Mouse (Mus musculus) megakaryocyte, embryonic 14.5 days (primary cell): Measurements from ENCODE around the gene Rgma.

Experiments used
- FLI1 ChIP-seq: IDR thresholded peaks from 2 replicates; pipeline ENCODE4 v1.6.1; 2012; ENCODE audit warnings: low read length, inconsistent platforms, mixed read lengths
- GATA1 ChIP-seq: IDR thresholded peaks from 3 replicates; pipeline ENCODE4 v1.6.1; 2012; ENCODE audit warnings: mixed read lengths, low read length, inconsistent platforms, borderline replicate concordance

DNA sequence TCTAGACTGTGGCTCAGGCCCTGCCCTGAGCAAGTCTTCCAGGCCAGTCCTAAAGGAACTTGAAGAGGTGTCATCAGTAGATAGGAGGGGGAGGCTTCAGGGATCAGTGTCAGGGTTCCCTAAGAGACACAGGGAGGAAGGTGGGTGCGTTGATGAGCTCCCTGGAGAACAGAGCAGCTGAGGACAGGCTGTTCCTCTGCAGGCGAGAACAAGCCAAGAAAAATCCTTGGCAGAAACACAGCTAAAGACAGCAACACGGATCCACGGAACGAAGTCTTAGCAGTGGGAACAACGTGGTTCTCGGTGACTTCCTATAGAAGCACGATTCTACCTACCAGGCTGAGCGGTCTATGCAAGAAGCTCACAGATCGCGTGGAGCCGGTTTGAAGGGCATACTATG lies 44.6 kb upstream of the Rgma start:
- TF ChIP-seq FLI1 = no peak
- no peak for TF ChIP-seq GATA1
